Mouse (Mus musculus) gastrocnemius, adult 18-20 months (tissue): Measurements from ENCODE around the gene Olig2. TPM values are rescaled to one million over a fixed set of nuclear protein-coding genes. Genes with fewer than 3 reads are reported as not detected.

Experiments
- DNase-seq: peaks from one replicate; pipeline ENCODE4 v3.0.0; 2021; ENCODE audit warnings: low spot score
- total RNA-seq, 2 experiments: library from RNA; stranded (reverse); gene quantifications; 2 replicates each; pipeline ENCODE4 v1.2.3; 2021

The Olig2 gene
- total RNA-seq, 2 experiments from 2014 or later = not detected

- DNase-seq = no peak
Measured at GRCm38 (mm10) chr16:91270212-91270971, 45.1 kb downstream of the Olig2 start.

GRCm38 (mm10) chr16:91270982-91271549, 45.8 kb downstream of the Olig2 start:
- DNase-seq = no peak

- no peak for DNase-seq
Measured at GRCm38 (mm10) chr16:91271634-91272033, 46.4 kb downstream of the Olig2 start.

Other genes starting within 250 kb of the Olig2 start
- gene Synj1, start 214.1 kb upstream of the Olig2 start, total RNA-seq = 10 to 100 TPM in 1 of 2 experiments, 1 to 10 TPM in 1; 7.7 to 14.0 TPM
- gene Paxbp1, start 180.9 kb upstream of the Olig2 start, total RNA-seq = 1 to 10 TPM; 8.1 to 9.0 TPM
- under 1 TPM; 0.24 to 0.62 TPM for gene 4932438H23Rik, start 130.3 kb upstream of the Olig2 start, total RNA-seq
- not detected for gene Olig1, start 44.3 kb downstream of the Olig2 start, total RNA-seq
- gene Ifnar2, start 147.3 kb downstream of the Olig2 start, total RNA-seq = 1 to 10 TPM; 4.7 to 6.0 TPM
- not detected for gene Gm21970, start 166.3 kb downstream of the Olig2 start, total RNA-seq
- 1 to 10 TPM; 4.2 to 6.6 TPM for gene Il10rb, start 180.7 kb downstream of the Olig2 start, total RNA-seq